Mouse (Mus musculus) cortical plate, adult 2 months (tissue): ENCODE measurements at regions not wholly inside any gene's neighbourhood (a gene's known extent, or its start where the extent isn't known, plus 50 kb on each side); places are given as distances from the start of the nearest gene placed in this dataset.

Experiments
- CTCF ChIP-seq: fragments of 200-500 bp; IDR thresholded peaks from 2 replicates; pipeline ENCODE4 v1.5.1; 2011; ENCODE audit warnings: mild to moderate bottlenecking, control low read depth, low read length; ENCODE audit not compliant: insufficient read depth; ENCODE audit errors: extremely low read depth
- POLR2A ChIP-seq: fragments of 200-500 bp; IDR thresholded peaks from 2 replicates; pipeline ENCODE4 v1.6.1; 2011; ENCODE audit warnings: mild to moderate bottlenecking, low read length, control low read depth; ENCODE audit not compliant: insufficient read depth; ENCODE audit errors: extremely low read depth

DNA sequence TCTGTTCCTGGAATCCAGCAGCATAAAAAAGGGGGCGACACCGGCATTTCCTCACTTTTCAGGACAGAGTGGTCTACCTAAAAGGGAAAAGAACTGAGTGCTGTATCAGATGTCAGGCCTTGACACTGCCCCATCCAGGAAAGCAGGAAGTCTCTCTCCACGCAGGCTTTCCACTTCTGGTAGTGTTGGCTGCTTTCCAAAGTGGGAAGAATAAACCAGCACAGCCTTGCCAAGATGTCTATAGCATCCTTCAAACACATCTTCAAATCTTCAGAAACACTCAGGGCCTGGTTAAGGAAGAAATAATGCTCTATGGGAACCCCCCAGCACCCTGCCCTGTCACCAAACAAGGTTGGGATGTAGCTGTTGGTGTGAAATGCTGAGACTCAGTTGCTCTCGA lies 127.5 kb upstream of the 1700025G04Rik start:
- TF ChIP-seq CTCF (no peak), POLR2A (no peak)
